Mouse (Mus musculus) CH12.LX (cell line): ENCODE data around the gene Ybx1.

Source experiments
- CTCF ChIP-seq, 2 experiments: IDR thresholded peaks in 1 of 2; conservative IDR thresholded peaks in 1 of 2; 2 replicates each; pipeline ENCODE4 v1.5.1; 2011 to 2012; ENCODE audit warnings: low read depth in 2 of 2, low read length in 2 of 2, improper control_type of control experiment in 1 of 2, inconsistent platforms in 1 of 2, mild to moderate bottlenecking in 1 of 2, moderate library complexity in 1 of 2
- E2F4 ChIP-seq: IDR thresholded peaks from 2 replicates; pipeline ENCODE4 v1.6.1; 2011; ENCODE audit warnings: low read depth, low read length, improper control_type of control experiment; ENCODE audit not compliant: insufficient replicate concordance
- EP300 ChIP-seq: IDR thresholded peaks from 2 replicates; pipeline ENCODE4 v1.6.1; 2011; ENCODE audit warnings: low read length, improper control_type of control experiment
- JUND ChIP-seq: conservative IDR thresholded peaks from 2 replicates; pipeline ENCODE4 v1.6.1; 2011; ENCODE audit warnings: low read depth, low read length, improper control_type of control experiment
- MXI1 ChIP-seq: IDR thresholded peaks from 2 replicates; pipeline ENCODE4 v1.6.1; 2011; ENCODE audit warnings: mild to moderate bottlenecking, low read depth, low read length, improper control_type of control experiment
- NRF1 ChIP-seq: IDR thresholded peaks from 2 replicates; pipeline ENCODE4 v1.6.1; 2014; ENCODE audit warnings: low read depth, mild to moderate bottlenecking, inconsistent platforms, low read length, improper control_type of control experiment, moderate library complexity
- POLR2AphosphoS2 ChIP-seq: IDR thresholded peaks from 2 replicates; pipeline ENCODE4 v1.6.1; 2011; ENCODE audit warnings: low read depth, low read length, improper control_type of control experiment
- TCF12 ChIP-seq: IDR thresholded peaks from 2 replicates; pipeline ENCODE4 v1.6.1; 2014; ENCODE audit warnings: low read depth, mild to moderate bottlenecking, inconsistent platforms, low read length, improper control_type of control experiment

DNA sequence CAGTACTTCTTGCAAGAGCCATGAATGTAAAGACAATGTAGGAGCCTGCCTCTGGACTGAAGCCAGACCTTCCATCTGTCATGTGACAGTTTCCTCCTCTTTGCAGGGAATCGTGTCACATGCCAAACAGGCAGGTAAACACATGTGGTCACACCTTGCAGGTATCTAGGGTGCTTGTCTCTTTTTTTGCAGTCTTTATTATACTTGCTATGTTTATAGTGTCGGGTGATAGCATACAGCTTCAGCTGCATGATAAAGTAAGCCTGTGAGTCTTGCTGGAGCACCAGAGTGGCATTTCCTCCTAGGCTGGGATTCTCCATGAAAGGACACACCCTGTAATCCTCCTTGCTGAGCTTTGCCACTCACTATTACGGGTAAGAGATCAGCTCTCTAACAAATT, 7.4 kb upstream of the Ybx1 start:
- no peak for TF ChIP-seq TCF12
- no peak for TF ChIP-seq CTCF (conservative IDR thresholded peaks at IDR 0.05 in 1 of 2, IDR thresholded peaks at IDR 0.05 in 1 of 2; ENCODE audit: low read depth in 2 of 2, low read length in 2 of 2)
- TF ChIP-seq JUND, result no peak
- no peak for TF ChIP-seq EP300
- no peak for TF ChIP-seq E2F4
- TF ChIP-seq NRF1, result no peak
- no peak for TF ChIP-seq MXI1
- TF ChIP-seq POLR2AphosphoS2, result no peak
